Mouse (Mus musculus) brain, embryonic 14.5 days (tissue): ENCODE results near the gene Lyrm1. TPM values are rescaled to one million over a fixed set of nuclear protein-coding genes. Genes with fewer than 3 reads are reported as not detected.

ENCODE experiments used
- DNase-seq: peaks from one replicate; pipeline ENCODE4 v3.0.0-alpha.2; 2011; ENCODE audit warnings: low read depth
- CTCF ChIP-seq: fragments of 200-500 bp; IDR thresholded peaks from 2 replicates; pipeline ENCODE4 v1.5.1; 2012; ENCODE audit warnings: inconsistent platforms, mild to moderate bottlenecking, moderate library complexity, borderline replicate concordance; ENCODE audit not compliant: insufficient read depth, insufficient read length; ENCODE audit errors: extremely low read depth
- POLR2A ChIP-seq: fragments of 200-500 bp; IDR thresholded peaks from 2 replicates; pipeline ENCODE4 v1.6.1; 2012; ENCODE audit warnings: mild to moderate bottlenecking, inconsistent platforms, borderline replicate concordance; ENCODE audit not compliant: poor library complexity, insufficient read depth, insufficient read length, severe bottlenecking; ENCODE audit errors: extremely low read depth
- polyA plus RNA-seq: library from polyadenylated mRNA; depleted of rRNA; stranded (reverse); fragments of >200 nt; gene quantifications from 2 replicates; pipeline ENCODE4 v1.2.3, GENCODE M21; 2012

Lyrm1 gene
- polyA plus RNA-seq, 1 experiment: 11.2 TPM

DNA sequence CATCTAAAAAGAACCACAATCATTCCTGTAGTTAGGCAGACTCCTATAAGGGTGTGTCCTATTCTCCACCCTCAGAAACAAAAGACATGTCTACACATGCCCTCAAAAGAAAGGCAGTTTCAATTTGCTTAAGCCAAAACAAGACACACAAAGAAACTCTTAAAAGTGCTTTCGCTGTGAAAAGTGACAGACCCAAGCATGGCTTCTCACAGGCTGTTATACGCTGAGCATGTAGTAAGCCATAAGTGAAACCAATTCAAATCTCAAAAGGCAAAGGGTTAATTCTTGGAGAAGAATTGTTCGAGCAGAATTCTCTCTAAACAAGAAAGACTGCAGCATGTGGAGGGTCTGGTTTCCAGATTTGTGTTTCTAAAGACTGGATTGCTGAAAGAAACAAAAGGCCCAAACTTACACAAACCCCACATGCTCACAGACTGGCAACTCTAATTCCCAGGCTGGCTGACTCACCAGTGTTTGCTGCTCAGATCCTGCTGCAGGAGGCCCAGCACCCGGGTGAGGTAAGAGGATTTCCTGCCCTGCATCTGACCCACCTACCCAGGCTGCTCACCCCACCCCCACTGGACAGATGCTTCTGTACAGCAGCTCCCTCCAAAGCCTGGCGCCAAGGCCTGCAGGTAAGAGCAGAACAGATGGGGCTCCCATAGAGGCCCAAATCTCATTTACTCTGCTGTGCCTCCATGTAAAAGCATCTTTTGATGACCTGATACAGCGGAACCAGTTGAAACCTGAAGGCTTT is 34.1 kb upstream of the Lyrm1 start:
- TF ChIP-seq POLR2A (no peak), CTCF (no peak)
- DNase-seq: peak; percentile 84

DNA sequence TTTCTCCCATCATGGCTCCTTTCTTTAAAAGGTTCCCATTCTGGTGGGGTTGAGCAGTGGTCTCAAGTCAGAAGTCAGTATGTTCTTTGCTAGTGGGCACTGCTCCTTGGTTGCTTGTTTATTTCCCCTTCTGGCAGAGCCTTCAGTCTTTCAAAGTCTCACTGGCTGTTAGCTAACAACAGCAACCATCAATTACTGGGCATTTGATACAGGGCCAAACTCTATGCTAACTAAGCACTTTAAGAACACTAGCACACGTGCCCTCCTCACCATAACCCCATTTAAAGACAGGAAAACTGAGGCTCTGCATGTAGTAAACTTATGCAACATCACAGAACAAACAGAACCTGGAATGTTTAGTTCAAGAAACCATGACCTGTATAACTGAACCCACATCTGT is 33.5 kb upstream of the Lyrm1 start:
- peak; percentile 59 for DNase-seq
- TF ChIP-seq CTCF (no peak), POLR2A (no peak)

DNA sequence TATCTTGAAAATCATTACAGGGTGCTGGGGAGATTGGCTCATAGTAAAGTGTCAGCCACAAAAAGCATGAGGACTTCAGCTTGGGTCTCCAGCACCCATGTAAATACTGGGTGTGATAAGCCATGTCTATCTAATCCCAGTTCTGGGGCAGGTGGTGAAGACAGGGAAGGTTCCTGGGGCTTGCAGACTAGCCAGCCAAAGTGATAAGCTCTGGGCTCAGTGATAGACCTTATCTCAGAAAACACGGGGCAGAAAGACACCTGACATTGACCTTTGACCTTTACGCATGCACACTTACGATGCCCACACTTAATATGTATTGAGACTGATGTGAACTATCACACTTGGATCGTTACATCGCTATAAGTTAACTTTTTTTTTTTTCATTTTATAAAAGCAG is 31.2 kb upstream of the Lyrm1 start:
- no peak for TF ChIP-seq CTCF
- TF ChIP-seq POLR2A: no peak
- DNase-seq: no peak

DNA sequence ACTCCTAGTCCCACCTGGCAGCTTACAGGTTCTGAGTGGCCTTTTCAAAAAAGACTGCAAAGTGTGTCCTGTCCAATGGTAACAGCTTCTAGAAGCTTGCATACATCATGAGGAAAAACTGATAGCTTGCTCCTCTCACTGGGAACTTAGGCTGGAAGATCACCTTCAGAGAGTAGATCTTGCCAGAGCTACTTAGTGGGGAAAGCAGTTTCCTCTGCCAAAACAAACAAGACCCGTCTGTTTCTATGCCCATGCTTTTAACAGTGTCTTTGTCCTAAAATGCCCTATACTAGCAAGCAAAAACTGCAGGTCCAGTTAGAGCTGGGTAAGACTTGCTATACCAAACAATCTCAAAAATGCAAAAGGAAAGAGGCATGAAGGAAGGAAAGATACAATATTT is 29.5 kb upstream of the Lyrm1 start:
- DNase-seq: no peak

DNA sequence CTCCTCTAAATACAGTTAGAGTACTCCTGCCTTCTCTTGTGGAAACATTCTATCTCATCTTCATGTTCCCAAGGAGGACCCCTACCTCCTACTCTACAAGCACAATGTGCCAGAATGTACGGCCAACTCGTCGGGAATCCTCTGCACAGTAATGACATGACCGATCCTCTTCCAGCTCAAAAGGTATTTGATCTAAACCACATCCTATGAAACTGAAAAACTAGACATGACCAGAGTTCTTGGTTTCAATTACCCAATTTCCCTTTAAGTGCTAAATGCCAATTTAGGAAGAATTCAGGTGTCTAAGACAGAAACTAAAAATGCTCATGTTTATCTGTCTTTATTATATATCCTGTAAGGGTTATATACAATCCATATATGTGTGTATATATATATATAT is 23.5 kb upstream of the Lyrm1 start:
- no peak for DNase-seq
- TF ChIP-seq POLR2A: no peak
- no peak for TF ChIP-seq CTCF

More for the DNA sequence above, 29.5 kb upstream of the Lyrm1 start:
- TF ChIP-seq CTCF (no peak), POLR2A (no peak)

DNA sequence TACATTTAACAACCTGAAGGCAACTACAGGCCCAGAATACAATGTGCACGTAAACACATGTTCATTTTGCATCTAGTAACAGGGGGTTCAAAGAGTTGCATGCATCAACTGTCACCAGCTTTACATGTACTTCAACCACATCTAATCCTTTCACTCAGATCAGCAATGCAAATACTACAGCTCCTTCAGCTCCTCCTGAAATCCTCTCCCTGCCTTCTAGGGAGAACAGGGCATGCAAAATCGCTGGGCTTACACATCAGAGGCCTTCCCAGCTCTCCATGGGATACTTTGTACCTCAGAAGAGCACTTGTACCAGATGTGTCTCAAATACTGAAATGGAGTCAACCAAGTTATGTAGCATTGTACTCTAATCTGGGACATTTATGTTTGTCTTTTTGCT is 22.6 kb upstream of the Lyrm1 start:
- DNase-seq: peak; percentile 23
- TF ChIP-seq CTCF: no peak

DNA sequence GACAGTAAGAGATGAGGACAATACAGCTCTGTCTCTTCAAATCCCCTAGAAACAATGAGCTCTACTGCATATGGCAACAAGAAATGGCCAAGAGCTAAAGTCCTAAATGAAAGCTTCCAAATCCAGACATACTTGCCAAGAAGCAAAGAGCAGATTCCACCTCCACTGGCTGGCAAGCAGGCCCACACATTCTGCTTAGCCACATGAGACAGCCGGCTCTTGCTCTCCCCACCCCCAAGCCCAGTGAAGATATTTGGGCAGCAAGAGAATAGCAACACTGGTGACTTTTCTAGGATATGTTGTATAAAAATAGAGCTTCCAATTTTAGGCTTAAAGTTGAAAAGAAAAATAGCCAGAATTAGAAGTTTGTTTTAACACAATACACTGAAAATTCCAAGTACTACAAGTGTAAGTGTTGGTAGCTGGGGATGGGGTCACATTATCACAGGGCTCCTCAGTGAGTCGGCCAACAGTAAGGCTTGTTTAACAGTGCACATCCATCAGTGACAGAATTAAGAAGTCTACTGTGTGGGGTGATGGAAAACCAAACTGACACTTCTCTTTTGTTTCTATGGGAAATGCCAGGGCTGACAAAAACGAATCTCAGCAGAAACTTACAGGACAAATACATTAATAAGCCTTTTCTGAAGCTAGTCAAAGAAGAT is 19.8 kb upstream of the Lyrm1 start:
- peak; percentile 14 for DNase-seq
- TF ChIP-seq CTCF: no peak
- no peak for TF ChIP-seq POLR2A

DNA sequence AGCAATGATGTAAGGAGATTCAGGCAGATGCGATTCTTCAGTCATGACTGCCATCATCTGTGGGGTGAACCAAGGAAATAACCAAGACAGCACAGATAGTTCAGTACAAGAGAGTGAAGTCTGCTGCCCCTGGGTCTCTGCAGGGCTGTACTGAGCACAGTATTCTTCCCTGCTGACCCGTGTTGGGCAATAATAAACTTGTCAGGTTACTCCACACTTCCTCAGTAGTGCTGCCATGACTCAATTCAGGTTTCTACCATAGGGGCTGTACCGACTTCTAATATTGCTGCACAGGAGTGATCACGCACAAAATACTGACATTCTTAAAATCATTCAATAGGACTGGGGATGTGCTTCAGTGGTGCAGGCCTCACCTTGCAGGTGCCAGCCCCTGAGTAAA is 16.5 kb upstream of the Lyrm1 start:
- TF ChIP-seq CTCF (no peak), POLR2A (no peak)
- no peak for DNase-seq

DNA sequence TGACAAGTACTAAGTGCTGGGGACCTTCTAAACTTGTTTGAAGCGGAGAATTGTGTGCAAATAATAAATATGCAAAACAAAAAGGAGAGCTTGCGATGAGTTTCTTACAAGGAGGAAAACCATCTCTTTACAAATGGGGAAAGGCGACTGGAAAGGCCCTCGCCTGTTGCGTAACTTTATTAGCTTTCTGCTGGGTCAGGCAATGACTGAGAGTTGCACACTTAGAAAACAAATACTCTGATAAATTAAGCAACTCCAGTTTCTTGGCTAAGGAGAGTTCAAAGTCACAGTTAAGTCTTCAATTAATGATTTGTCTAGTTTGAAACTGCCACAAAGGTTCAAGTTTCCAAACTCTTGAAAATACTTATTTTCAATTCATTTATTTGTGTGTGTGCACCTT is 15.3 kb upstream of the Lyrm1 start:
- DNase-seq: no peak
- TF ChIP-seq CTCF (no peak), POLR2A (no peak)

DNA sequence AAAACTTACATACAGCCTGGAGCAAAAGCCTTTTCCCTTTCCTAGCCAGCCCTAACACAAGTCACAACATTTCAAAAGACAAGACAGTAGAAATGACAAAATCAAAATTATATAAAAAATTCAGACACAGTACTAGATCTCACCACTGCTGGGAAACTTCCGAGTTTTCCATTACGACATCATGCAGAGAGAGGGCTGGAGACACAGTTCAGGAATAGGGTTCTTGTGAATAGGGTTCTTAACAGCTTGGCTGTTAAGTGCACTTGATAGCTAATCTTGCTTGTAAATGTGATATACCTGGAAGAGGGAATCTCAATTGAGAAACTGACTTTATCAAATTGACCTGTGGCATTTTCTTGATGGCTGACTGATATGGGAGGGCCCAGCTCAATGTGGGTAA is 14.4 kb upstream of the Lyrm1 start:
- no peak for DNase-seq
- TF ChIP-seq CTCF (no peak), POLR2A (no peak)

DNA sequence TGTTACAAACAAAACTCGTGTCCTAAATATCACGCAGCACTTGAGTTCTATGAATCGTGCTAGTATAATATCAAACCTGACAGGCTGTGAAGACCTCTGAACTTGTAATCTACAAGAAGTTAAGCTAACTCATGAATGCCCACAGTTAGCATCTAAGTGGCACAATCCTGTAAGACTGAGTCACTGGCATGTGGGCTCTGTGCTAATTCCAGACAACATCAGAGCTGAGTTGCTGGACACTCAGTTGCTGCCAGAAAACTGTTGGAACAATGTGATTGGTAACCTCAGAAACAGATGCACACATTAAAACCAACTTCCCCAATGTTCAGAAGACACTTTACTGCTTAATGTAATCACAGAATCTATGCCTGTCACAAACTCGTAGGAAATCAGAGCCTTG is 7.8 kb upstream of the Lyrm1 start:
- TF ChIP-seq POLR2A: no peak
- no peak for TF ChIP-seq CTCF
- no peak for DNase-seq

DNA sequence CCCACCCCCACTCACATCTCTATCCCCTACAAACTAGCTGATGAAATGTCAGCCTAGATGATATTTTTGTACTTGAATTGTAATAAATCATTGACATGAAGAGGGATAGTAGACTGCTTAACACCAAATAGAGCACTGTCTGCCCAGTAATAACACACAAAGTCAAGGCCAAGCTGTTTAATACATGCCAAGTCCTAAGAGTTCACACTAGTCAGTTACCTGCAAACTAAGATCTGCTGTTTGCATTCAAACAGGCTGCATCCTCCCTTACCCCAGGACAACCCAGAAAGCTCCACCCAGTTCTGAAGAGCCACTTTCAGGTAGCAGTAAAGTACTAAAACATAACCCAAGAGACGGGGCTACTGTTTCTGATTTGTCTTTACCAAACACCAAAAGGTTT is 3.5 kb upstream of the Lyrm1 start:
- no peak for DNase-seq
- no peak for TF ChIP-seq POLR2A
- no peak for TF ChIP-seq CTCF

DNA sequence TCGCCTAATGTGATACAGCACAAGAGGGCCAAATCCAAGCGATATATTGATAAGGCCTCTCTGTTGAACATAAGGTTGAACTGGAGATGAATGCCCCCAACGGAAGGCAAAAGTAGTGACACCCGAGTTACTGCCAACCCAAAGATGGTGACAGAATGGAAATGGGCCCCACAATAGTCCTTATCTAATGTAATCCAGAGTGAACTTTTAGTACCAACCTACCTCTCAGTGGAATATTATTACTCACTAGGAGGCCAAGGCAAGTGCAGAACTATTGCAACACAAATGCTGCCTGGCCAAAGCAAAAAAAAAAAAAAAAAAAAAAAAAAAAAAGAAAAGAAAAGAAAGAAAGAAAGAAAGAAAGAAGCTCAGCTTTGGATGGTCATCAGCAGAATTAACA is 2.9 kb upstream of the Lyrm1 start:
- no peak for DNase-seq
- TF ChIP-seq POLR2A: no peak
- TF ChIP-seq CTCF: no peak

DNA sequence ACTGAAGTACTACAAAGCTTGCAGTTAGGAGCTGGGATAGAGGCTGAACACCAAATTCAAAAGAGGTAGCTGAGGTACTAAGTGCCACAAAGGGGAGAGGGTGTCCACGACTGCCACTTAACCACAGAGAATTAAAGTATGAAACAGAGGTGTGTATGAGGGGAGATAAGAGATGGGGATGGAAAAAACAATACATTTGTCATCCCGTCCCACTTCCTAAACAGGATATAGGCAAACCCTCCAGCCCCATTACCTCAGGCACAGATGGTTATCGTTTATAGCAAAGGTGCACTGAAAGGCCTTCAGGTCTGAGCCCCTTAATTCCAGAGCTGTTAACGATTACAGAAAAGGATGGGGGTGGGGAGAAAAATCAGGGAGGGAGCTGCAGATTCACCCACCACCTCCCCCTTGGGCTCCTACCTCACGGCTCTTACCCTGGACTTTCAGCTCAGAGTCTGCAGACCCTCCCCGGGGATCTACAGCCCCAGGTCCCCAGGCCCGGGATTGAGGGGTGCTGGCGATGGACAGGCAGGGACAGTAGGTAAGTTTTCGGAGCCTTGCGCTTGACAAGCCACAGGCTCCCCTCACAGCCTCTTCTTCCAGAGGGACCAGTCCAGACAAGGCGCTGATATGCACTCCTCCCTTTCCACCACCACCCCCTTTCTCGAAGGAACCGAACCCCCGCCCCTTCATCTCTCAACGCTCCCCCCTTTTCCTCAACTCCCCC is 680 bp upstream of the Lyrm1 start:
- peak; percentile 13 for DNase-seq
- TF ChIP-seq POLR2A (no peak), CTCF (no peak)

DNA sequence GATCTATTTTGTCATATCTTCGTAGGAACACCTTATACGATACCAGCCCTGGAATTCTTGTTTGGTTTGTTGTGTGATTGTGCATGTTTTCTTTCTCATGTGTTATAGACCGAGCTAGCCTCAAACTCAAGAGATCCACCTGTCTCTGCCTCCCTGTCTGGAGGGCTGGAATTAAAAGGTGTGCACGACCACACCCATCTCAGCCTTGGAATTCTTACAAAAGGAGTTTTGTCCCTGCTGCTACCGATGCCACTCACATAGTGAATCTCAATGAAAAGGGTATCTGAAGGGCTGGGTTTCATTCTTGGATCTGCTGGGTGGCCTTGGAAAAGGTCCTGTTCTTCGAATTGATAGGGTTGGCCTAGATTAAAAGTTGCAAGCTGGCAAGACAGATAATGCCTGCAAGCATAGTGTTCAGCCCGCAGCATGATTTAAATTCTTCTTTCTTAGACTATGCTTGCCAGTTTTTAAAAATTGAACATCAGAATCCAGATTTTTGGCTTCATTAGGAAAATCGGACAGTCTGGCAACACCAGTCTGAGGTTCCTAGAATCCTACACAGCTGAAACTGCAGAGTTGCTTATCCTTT is 2.0 kb downstream of the Lyrm1 start:
- no peak for DNase-seq
- no peak for TF ChIP-seq CTCF
- TF ChIP-seq POLR2A: no peak
